Mouse (Mus musculus) heart, embryonic 15.5 days (tissue): ENCODE data around the gene Cln6. TPM values are rescaled to one million over a fixed set of nuclear protein-coding genes. Genes with fewer than 3 reads are reported as not detected.
"Not testable (repeated sequence)": the region's sequence is repeated elsewhere in the genome, so short reads cannot be mapped to it uniquely, and the experiment has no call there.

ENCODE experiments used
- ATAC-seq: fragments of 200-750 bp; cut with Nextera tagmentation; replicated peaks from 2 replicates; pipeline ENCODE4 v1.8.0; 2017; ENCODE audit warnings: low read depth, moderate TSS enrichment; ENCODE audit not compliant: insufficient number of reproducible peaks, insufficient read depth, low FRiP score
- H3K27ac ChIP-seq: fragments of 300-500 bp; sonication (generic); 2 replicates; pipeline ENCODE4 v1.5.1; 2015; ENCODE audit warnings: mild to moderate bottlenecking, inconsistent platforms
- H3K27me3 ChIP-seq: fragments of 300-500 bp; sonication (generic); 2 replicates; pipeline ENCODE4 v1.6.1; 2015; ENCODE audit warnings: inconsistent platforms
- H3K36me3 ChIP-seq: fragments of 300-500 bp; sonication (generic); 2 replicates; pipeline ENCODE4 v1.6.1; 2015; ENCODE audit warnings: mild to moderate bottlenecking, inconsistent platforms
- H3K4me1 ChIP-seq: fragments of 300-500 bp; sonication (generic); replicated peaks from 2 replicates; pipeline ENCODE4 v1.6.1; 2015; ENCODE audit warnings: inconsistent platforms
- H3K4me2 ChIP-seq: fragments of 300-500 bp; sonication (generic); 2 replicates; pipeline ENCODE4 v1.6.1; 2015; ENCODE audit warnings: inconsistent platforms, mild to moderate bottlenecking, moderate library complexity
- H3K4me3 ChIP-seq: fragments of 300-500 bp; sonication (generic); 2 replicates; pipeline ENCODE4 v1.5.1; 2015; ENCODE audit warnings: mild to moderate bottlenecking, inconsistent platforms
- H3K9ac ChIP-seq: fragments of 300-500 bp; sonication (generic); 2 replicates; pipeline ENCODE4 v1.6.1; 2015; ENCODE audit warnings: mild to moderate bottlenecking, inconsistent platforms
- H3K9me3 ChIP-seq: fragments of 300-500 bp; sonication (generic); replicated peaks from 2 replicates; pipeline ENCODE4 v1.6.1; 2016; ENCODE audit warnings: inconsistent platforms
- whole genome bisulfite sequencing: fragments of 180-500 bp; shearing (Covaris S2); methylation state at CpG from one replicate; pipeline ENCODE4 v1.1.7; 2015; ENCODE audit warnings: mixed read lengths; 5-methylcytosine and 5-hydroxymethylcytosine counted together
- polyA plus RNA-seq: library from polyadenylated mRNA; unstranded; fragments of >200 nt; fragmentation: Nextera tagmentation; extraction: Ambion mirVana; gene quantifications from 2 replicates; pipeline ENCODE4 v1.2.1, GENCODE M21; 2015

Cln6 gene
- polyA plus RNA-seq, 1 experiment from 2014 or later, result 14.1 TPM

DNA sequence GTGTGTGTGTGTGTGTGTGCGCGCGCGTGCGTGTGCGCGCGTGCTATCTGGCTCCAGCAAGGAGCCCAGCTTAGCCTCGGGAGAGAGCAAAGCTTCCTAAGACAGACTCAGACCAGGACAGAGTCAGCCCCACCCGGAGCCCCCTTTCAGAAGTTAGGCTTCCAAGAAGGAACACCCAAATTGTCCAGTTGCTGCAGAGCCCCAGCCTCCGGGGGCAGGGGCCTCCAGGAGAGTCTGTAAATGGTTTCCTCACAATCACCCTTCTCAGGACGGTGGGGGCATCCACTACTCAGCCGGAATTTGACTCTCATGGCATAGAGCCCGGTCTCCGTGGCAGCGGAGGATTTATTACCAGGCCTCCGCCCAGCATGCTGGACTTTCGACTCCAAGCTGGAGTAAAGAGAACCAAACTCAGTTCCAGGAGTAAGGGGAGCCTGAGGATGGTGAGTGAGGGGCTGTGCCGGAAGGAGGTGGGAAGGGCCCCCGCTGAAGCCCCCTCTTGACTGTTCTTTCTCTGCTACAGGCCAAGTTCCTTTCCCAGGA lies 19.2 kb downstream of the Cln6 start, which contains the start of gene Calml4:
Calml4 (plus strand) TSS at position 362 of the 543 bp plus-strand sequence.
- Histone ChIP-seq H3K27me3 (no peaks in the 10 kb centered on the region), H3K36me3 (no peaks in the 10 kb centered on the region), H3K4me2 (peak within 1 kb of the TSS; percentile 43), H3K4me3 (no peak within 1 kb of the TSS), H3K9me3 (no peaks in the 10 kb centered on the region), H3K27ac (peak within 1 kb of the TSS; percentile 49; the same call in 1 of the 2 replicates), H3K9ac (no peak within 1 kb of the TSS), H3K4me1 (peaks cover 18% of the 10 kb centered on the region)
- ATAC-seq, result peak; percentile 76
- 47% methylated on average over 16 of the region's 20 CpGs for WGBS

GRCm38 (mm10) chr9:62858266-62859019 lies 19.9 kb downstream of the Cln6 start:
- 61% methylated on average over 8 of the region's 8 CpGs for WGBS
- H3K9me3 ChIP-seq, result no peaks in the 10 kb centered on the region
- H3K4me2 ChIP-seq, result peak overlapping the region; percentile 43; the same call in 1 of the 2 replicates
- no peak for ATAC-seq
- H3K27me3 ChIP-seq, result no peaks in the 10 kb centered on the region
- no peak overlapping the region for H3K4me3 ChIP-seq
- H3K9ac ChIP-seq, result no peak overlapping the region
- peaks cover 18% of the 10 kb centered on the region for H3K4me1 ChIP-seq
- no peaks in the 10 kb centered on the region for H3K36me3 ChIP-seq
- peak overlapping the region; percentile 49; the same call in 1 of the 2 replicates for H3K27ac ChIP-seq

GRCm38 (mm10) chr9:62860102-62860501 lies 21.5 kb downstream of the Cln6 start:
- not testable (repeated sequence) for H3K36me3 ChIP-seq, H3K27me3 ChIP-seq, H3K4me2 ChIP-seq, H3K9ac ChIP-seq, ATAC-seq, H3K9me3 ChIP-seq, H3K27ac ChIP-seq, H3K4me3 ChIP-seq
- 36% methylated on average over 7 of the region's 7 CpGs for WGBS
- peaks cover 11% of the 10 kb centered on the region for H3K4me1 ChIP-seq

GRCm38 (mm10) chr9:62860866-62861265 lies 22.3 kb downstream of the Cln6 start:
- no peak overlapping the region for H3K9ac ChIP-seq
- H3K4me3 ChIP-seq, result no peak overlapping the region
- 71% methylated on average over 4 of the region's 4 CpGs for WGBS
- peaks cover 11% of the 10 kb centered on the region for H3K4me1 ChIP-seq
- H3K36me3 ChIP-seq, result no peaks in the 10 kb centered on the region
- H3K27ac ChIP-seq, result no peak overlapping the region
- H3K9me3 ChIP-seq, result no peaks in the 10 kb centered on the region
- ATAC-seq, result no peak
- no peaks in the 10 kb centered on the region for H3K27me3 ChIP-seq
- H3K4me2 ChIP-seq, result no peak overlapping the region

GRCm38 (mm10) chr9:62869236-62869635 lies 30.7 kb downstream of the Cln6 start:
- not testable (repeated sequence) for ATAC-seq

DNA sequence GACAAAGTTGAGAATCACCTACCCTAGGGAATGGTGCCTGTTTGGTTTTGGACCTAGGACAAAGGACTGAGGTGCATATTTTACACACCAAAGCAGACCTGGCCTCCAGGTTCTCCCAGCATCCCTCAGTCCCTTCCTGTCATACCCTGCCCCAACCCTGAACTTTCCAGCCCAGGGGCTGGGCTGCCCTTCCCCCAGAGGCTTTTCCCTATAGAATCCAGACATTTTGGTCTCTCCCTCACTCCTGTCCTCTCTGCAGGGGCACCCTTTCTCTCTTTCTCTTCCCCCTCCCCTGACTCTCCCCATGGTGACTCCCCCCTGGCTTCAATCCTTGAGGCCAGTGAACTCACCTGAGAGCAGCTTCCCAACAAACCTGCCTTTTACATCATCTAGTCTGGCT lies 32.1 kb downstream of the Cln6 start:
- Histone ChIP-seq H3K4me2 (no peak overlapping the region), H3K4me3 (no peak overlapping the region), H3K9me3 (no peaks in the 10 kb centered on the region), H3K4me1 (no peaks in the 10 kb centered on the region), H3K27ac (no peak overlapping the region), H3K27me3 (no peaks in the 10 kb centered on the region), H3K9ac (no peak overlapping the region), H3K36me3 (no peaks in the 10 kb centered on the region)
- no peak for ATAC-seq

More at GRCm38 (mm10) chr9:62869236-62869635, 30.7 kb downstream of the Cln6 start:
- not testable (repeated sequence) for H3K4me1 ChIP-seq, H3K9me3 ChIP-seq, H3K9ac ChIP-seq, H3K27ac ChIP-seq, H3K36me3 ChIP-seq, H3K27me3 ChIP-seq, H3K4me3 ChIP-seq, H3K4me2 ChIP-seq
- 88% methylated on average over 4 of the region's 4 CpGs for WGBS

GRCm38 (mm10) chr9:62876966-62877616 lies 38.5 kb downstream of the Cln6 start:
- no peak overlapping the region for H3K9ac ChIP-seq
- no peak overlapping the region for H3K27ac ChIP-seq
- peaks cover 13% of the 10 kb centered on the region; the same call in 1 of the 2 replicates for H3K36me3 ChIP-seq
- H3K9me3 ChIP-seq, result no peaks in the 10 kb centered on the region
- H3K4me3 ChIP-seq, result no peak overlapping the region
- peaks cover 20% of the 10 kb centered on the region for H3K4me1 ChIP-seq
- no peak for ATAC-seq
- H3K4me2 ChIP-seq, result no peak overlapping the region
- no peaks in the 10 kb centered on the region for H3K27me3 ChIP-seq
- WGBS, result 75% methylated on average over 7 of the region's 7 CpGs

DNA sequence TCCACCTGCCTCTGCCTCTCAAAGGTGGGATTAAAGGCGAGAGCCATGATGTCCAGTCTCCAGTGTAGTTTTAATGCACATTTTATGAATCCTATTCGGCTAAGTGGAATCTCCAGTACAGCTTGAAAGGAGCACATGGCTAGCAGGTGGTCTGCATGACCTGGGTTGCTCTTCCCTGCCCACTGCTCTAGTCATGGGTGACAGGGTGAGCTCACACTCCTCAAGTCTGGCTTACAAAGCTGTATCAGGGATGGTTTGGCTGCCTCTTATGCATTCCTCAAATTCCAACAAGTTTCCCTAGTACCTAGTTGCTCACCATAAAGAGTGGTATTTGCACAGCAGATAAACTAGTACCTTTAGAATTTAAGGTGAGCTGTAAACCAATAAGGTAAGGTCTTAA lies 39.2 kb downstream of the Cln6 start:
- Histone ChIP-seq H3K4me3 (no peak overlapping the region), H3K36me3 (peaks cover 13% of the 10 kb centered on the region; the same call in 1 of the 2 replicates), H3K27ac (no peak overlapping the region), H3K9ac (no peak overlapping the region), H3K4me1 (peaks cover 21% of the 10 kb centered on the region), H3K4me2 (no peak overlapping the region), H3K9me3 (no peaks in the 10 kb centered on the region), H3K27me3 (no peaks in the 10 kb centered on the region)
- 63% methylated on average over 2 of the region's 2 CpGs for WGBS
- no peak for ATAC-seq

GRCm38 (mm10) chr9:62881871-62882270 lies 43.3 kb downstream of the Cln6 start:
- no peaks in the 10 kb centered on the region for H3K27me3 ChIP-seq
- H3K4me3 ChIP-seq, result no peak overlapping the region
- WGBS, result 40% methylated on average over 12 of the region's 12 CpGs
- H3K4me2 ChIP-seq, result 0 out of 2 replicates have a peak overlapping the region, but pooled peaks have one; percentile 27
- ATAC-seq, result 0 out of 2 replicates have a peak, but pooled peaks have one; percentile 72
- peaks cover 46% of the 10 kb centered on the region for H3K36me3 ChIP-seq
- peak overlapping the region; percentile 55 for H3K27ac ChIP-seq
- H3K9ac ChIP-seq, result no peak overlapping the region
- peaks cover 17% of the 10 kb centered on the region for H3K4me1 ChIP-seq
- H3K9me3 ChIP-seq, result no peaks in the 10 kb centered on the region

DNA sequence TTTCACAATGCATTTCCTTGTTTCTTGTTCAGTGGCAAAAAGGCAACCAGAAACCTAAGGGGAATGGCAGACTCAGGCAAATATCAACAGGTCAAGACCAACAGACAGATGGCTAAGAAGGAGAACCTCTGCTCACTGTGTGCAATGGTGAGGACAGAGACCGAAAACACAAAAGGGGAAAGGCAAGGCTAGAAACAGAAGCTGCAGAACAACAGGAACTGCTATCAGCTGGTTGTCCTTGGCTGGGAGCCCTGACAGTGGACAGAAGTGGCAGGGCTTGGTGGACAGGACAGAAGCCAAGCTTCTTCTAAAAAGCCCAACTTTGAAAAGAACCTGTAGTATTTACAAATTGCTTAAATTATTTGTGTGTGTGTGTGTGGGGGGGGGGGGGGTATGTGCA lies 55.9 kb downstream of the Cln6 start:
- no peaks in the 10 kb centered on the region for H3K27me3 ChIP-seq
- H3K27ac ChIP-seq, result 0 out of 2 replicates have a peak overlapping the region, but pooled peaks have one; percentile 39
- no peaks in the 10 kb centered on the region for H3K4me1 ChIP-seq
- H3K9me3 ChIP-seq, result no peaks in the 10 kb centered on the region
- H3K4me3 ChIP-seq, result no peak overlapping the region
- no peak overlapping the region for H3K9ac ChIP-seq
- peaks cover 32% of the 10 kb centered on the region for H3K36me3 ChIP-seq
- H3K4me2 ChIP-seq, result no peak overlapping the region
- WGBS, result 39% methylated on average over 1 of the region's 1 CpGs
- no peak for ATAC-seq
